ENCODE assay signal across 8 mouse cellular contexts in genomic region chr11:55031211-55031990, GRCm38 (mm10). TPM values are rescaled to one million over a fixed set of nuclear protein-coding genes. Genes with fewer than 3 reads are reported as not detected.
DNase-seq lines count a peak whose midpoint lies in the region; ATAC-seq and TF ChIP-seq lines count a peak whose summit lies in the region.

No protein-coding gene starts in this region.

- peak overlapping the region; percentile 94 for H3K27ac ChIP-seq in heart, embryonic 10.5 days
- H3K27ac ChIP-seq in hindbrain, embryonic 16.5 days (ENCODE audit: low read depth, low read length), result peak overlapping the region; percentile 31; the same call in 1 of the 2 replicates
- no peak overlapping the region for H3K27ac ChIP-seq in midbrain, embryonic 15.5 days

- no peaks in the 10 kb centered on the region for H3K27me3 ChIP-seq in heart, embryonic 10.5 days (ENCODE audit: insufficient read depth, poor library complexity, severe bottlenecking)
- no peaks in the 10 kb centered on the region for H3K27me3 ChIP-seq in E14TG2a.4 (ENCODE audit: insufficient read depth, low read length)
- peaks cover 6% of the 10 kb centered on the region; the same call in 1 of the 2 replicates for H3K27me3 ChIP-seq in hindbrain, embryonic 16.5 days (replicated peaks; ENCODE audit: control insufficient read depth, insufficient read depth, low read length)
- peaks cover 14% of the 10 kb centered on the region; the same call in 1 of the 2 replicates for H3K27me3 ChIP-seq in midbrain, embryonic 15.5 days (replicated peaks)

- H3K4me1 ChIP-seq in heart, embryonic 10.5 days, result peaks cover 62% of the 10 kb centered on the region
- H3K4me1 ChIP-seq in E14TG2a.4 (replicated peaks; ENCODE audit: low read depth, low read length), result peaks cover 81% of the 10 kb centered on the region
- H3K4me1 ChIP-seq in hindbrain, embryonic 16.5 days (ENCODE audit: control insufficient read depth, insufficient read depth, low read depth, low read length), result peaks cover 20% of the 10 kb centered on the region
- peaks cover 18% of the 10 kb centered on the region for H3K4me1 ChIP-seq in midbrain, embryonic 15.5 days

- no peaks in the 10 kb centered on the region for H3K9me3 ChIP-seq in heart, embryonic 10.5 days
- no peaks in the 10 kb centered on the region for H3K9me3 ChIP-seq in E14TG2a.4 (ENCODE audit: low read length)
- no peaks in the 10 kb centered on the region for H3K9me3 ChIP-seq in hindbrain, embryonic 16.5 days (ENCODE audit: control insufficient read depth, low read length)
- H3K9me3 ChIP-seq in midbrain, embryonic 15.5 days, result no peaks in the 10 kb centered on the region

- H3K4me3 ChIP-seq in heart, embryonic 10.5 days, result peak overlapping the region; percentile 87
- peak overlapping the region; percentile 88 for H3K4me3 ChIP-seq in E14TG2a.4 (replicated peaks; ENCODE audit: low read length)
- H3K4me3 ChIP-seq in hindbrain, embryonic 16.5 days (ENCODE audit: low read length), result peak overlapping the region; percentile 73; the same call in 1 of the 2 replicates
- H3K4me3 ChIP-seq in midbrain, embryonic 15.5 days, result no peak overlapping the region

- WGBS in heart, embryonic 10.5 days, result 51% methylated on average over 10 of the region's 10 CpGs
- 52% methylated on average over 10 of the region's 10 CpGs for WGBS in hindbrain, embryonic 16.5 days
- WGBS in midbrain, embryonic 15.5 days, result 52% methylated on average over 10 of the region's 10 CpGs

- DNase-seq in heart, embryonic 10.5 days (ENCODE audit: low spot score), result no peak
- DNase-seq in heart, adult 18-20 months, result no peak
- no peak for DNase-seq in urinary bladder, postnatal 36 days (ENCODE audit: low spot score in 2 of 2)
- DNase-seq in adrenal gland, postnatal 25 days, result no peak

- H3K9ac ChIP-seq in hindbrain, embryonic 16.5 days (ENCODE audit: low read depth, low read length), result peak overlapping the region; percentile 82; the same call in 1 of the 2 replicates
- no peak overlapping the region for H3K9ac ChIP-seq in midbrain, embryonic 15.5 days

- ATAC-seq in hindbrain, embryonic 16.5 days, result no peak
- peak; percentile 45; the same call in 1 of the 2 replicates for ATAC-seq in midbrain, embryonic 15.5 days (replicated peaks)
- ATAC-seq in frontal cortex, adult (ENCODE audit: low TSS enrichment), result no peak

- TF ChIP-seq CTCF in E14TG2a.4 (conservative IDR thresholded peaks at IDR 0.05; ENCODE audit: low read length), result no peak

- H3K36me3 ChIP-seq in heart, embryonic 10.5 days, result peaks cover 10% of the 10 kb centered on the region
- H3K36me3 ChIP-seq in E14TG2a.4 (ENCODE audit: insufficient read depth, low read length), result peaks cover 8% of the 10 kb centered on the region
- H3K36me3 ChIP-seq in hindbrain, embryonic 16.5 days (ENCODE audit: control insufficient read depth, insufficient read depth, low read length), result no peaks in the 10 kb centered on the region
- H3K36me3 ChIP-seq in midbrain, embryonic 15.5 days (replicated peaks), result no peaks in the 10 kb centered on the region

- peak overlapping the region; percentile 100 for H3K4me2 ChIP-seq in hindbrain, embryonic 16.5 days (ENCODE audit: low read length)
- H3K4me2 ChIP-seq in midbrain, embryonic 15.5 days, result peak overlapping the region; percentile 98

RNA-seq across cellular contexts. Expression of gene Anxa6, which starts 1.8 kb away (rescaled TPM):
- polyA plus RNA-seq in heart, embryonic 10.5 days (2016; fragmentation: Nextera tagmentation; extraction: Ambion mirVana), result 255 and 342 TPM in 2 replicates
- total RNA-seq in heart, adult 18-20 months (2021), result 100 to 1,000 TPM; 206 to 210 TPM
- 72.4 and 84.0 TPM in 2 replicates for polyA plus RNA-seq in hindbrain, embryonic 16.5 days (2015; fragmentation: Nextera tagmentation; extraction: Ambion mirVana)
- polyA plus RNA-seq in midbrain, embryonic 15.5 days (2015; fragmentation: Nextera tagmentation; extraction: Ambion mirVana), result 42.2 and 48.0 TPM in 2 replicates
- 94.6 and 115 TPM in 2 replicates for total RNA-seq in adrenal gland, postnatal 25 days (2021)

RNA-seq across cellular contexts. Expression of gene Ccdc69, which starts 46.5 kb away (rescaled TPM):
- 10.4 and 17.5 TPM in 2 replicates for polyA plus RNA-seq in heart, embryonic 10.5 days (2016; fragmentation: Nextera tagmentation; extraction: Ambion mirVana)
- total RNA-seq in heart, adult 18-20 months (2021), result 1 to 10 TPM; 5.3 to 8.3 TPM
- 0.50 and 1.00 TPM in 2 replicates for polyA plus RNA-seq in hindbrain, embryonic 16.5 days (2015; fragmentation: Nextera tagmentation; extraction: Ambion mirVana)
- polyA plus RNA-seq in midbrain, embryonic 15.5 days (2015; fragmentation: Nextera tagmentation; extraction: Ambion mirVana), result 0.34 and 0.36 TPM in 2 replicates
- 8.8 and 11.2 TPM in 2 replicates for total RNA-seq in adrenal gland, postnatal 25 days (2021)
